Mouse (Mus musculus) B cell, adult 2 months (primary cell): ENCODE measurements around the gene Obox7.
"Not testable (repeated sequence)": the region's sequence is repeated elsewhere in the genome, so short reads cannot be mapped to it uniquely, and the experiment has no call there.

Experiments
- DNase-seq, 2 experiments: peaks; one replicate each; pipeline ENCODE4 v3.0.0; 2022

Gene Obox7

GRCm38 (mm10) chr7:14659196-14659595 lies at the start of gene Obox7:
TSS of gene Obox7 (plus strand) at chr7:14659496.
- DNase-seq, result not testable (repeated sequence)

GRCm38 (mm10) chr7:14622556-14623542 lies 36.4 kb upstream of the Obox7 start:
- DNase-seq, result not testable (repeated sequence)
